Mouse (Mus musculus) lung, embryonic 14.5 days (tissue): ENCODE data around the gene Aff3. TPM values are rescaled to one million over a fixed set of nuclear protein-coding genes. Genes with fewer than 3 reads are reported as not detected.

Experiments used
- ATAC-seq: fragments of 200-750 bp; cut with Nextera tagmentation; 2 replicates; pipeline ENCODE4 v1.8.0; 2017; ENCODE audit warnings: mild to moderate bottlenecking, moderate TSS enrichment, moderate library complexity; ENCODE audit not compliant: insufficient read depth
- DNase-seq: peaks from one replicate; pipeline ENCODE4 v3.0.0-alpha.2; 2015
- H3K27ac ChIP-seq: fragments of 300-500 bp; sonication (generic); 2 replicates; pipeline ENCODE4 v1.5.1; 2014; ENCODE audit warnings: low read depth, mild to moderate bottlenecking, moderate library complexity
- H3K27me3 ChIP-seq: fragments of 300-500 bp; sonication (generic); 2 replicates; pipeline ENCODE4 v1.6.1; 2014; ENCODE audit warnings: low read length, control low read depth; ENCODE audit not compliant: insufficient read depth
- H3K36me3 ChIP-seq: fragments of 300-500 bp; sonication (generic); 2 replicates; pipeline ENCODE4 v1.6.1; 2014; ENCODE audit warnings: control low read depth; ENCODE audit not compliant: insufficient read depth
- H3K4me1 ChIP-seq: fragments of 300-500 bp; sonication (generic); 2 replicates; pipeline ENCODE4 v1.6.1; 2014; ENCODE audit warnings: antibody characterized with exemption, control low read depth; ENCODE audit not compliant: insufficient read depth
- H3K4me2 ChIP-seq: fragments of 300-500 bp; sonication (generic); 2 replicates; pipeline ENCODE4 v1.6.1; 2014; ENCODE audit warnings: mild to moderate bottlenecking
- H3K4me3 ChIP-seq: fragments of 300-500 bp; sonication (generic); 2 replicates; pipeline ENCODE4 v1.5.1; 2014; ENCODE audit warnings: low read depth, low read length
- H3K9ac ChIP-seq: fragments of 300-500 bp; sonication (generic); 2 replicates; pipeline ENCODE4 v1.6.1; 2014
- H3K9me3 ChIP-seq: fragments of 300-500 bp; sonication (generic); 2 replicates; pipeline ENCODE4 v1.6.1; 2016; ENCODE audit warnings: low read depth, low read length, control low read depth
- CTCF ChIP-seq: IDR thresholded peaks from 2 replicates; pipeline ENCODE4 v1.5.1; 2016; ENCODE audit warnings: antibody characterized with exemption, low read depth
- WGBS: fragments of 180-500 bp; shearing (Covaris S2); extraction: QIAGEN DNeasy Blood & Tissue Kit; methylation state at CpG from one replicate; pipeline ENCODE4 v1.1.7; 2014; 5-methylcytosine and 5-hydroxymethylcytosine counted together
- polyA plus RNA-seq: library from polyadenylated mRNA; unstranded; fragments of >200 nt; fragmentation: Nextera tagmentation; extraction: Ambion mirVana; gene quantifications from 2 replicates; pipeline ENCODE4 v1.2.1, GENCODE M21; 2014

The Aff3 gene
- polyA plus RNA-seq, 1 experiment from 2014 or later: 15.2 TPM

GRCm38 (mm10) chr1:38541536-38541935, 123.2 kb downstream of the Aff3 start:
- Histone ChIP-seq H3K9ac (no peak overlapping the region), H3K27ac (no peak overlapping the region), H3K4me2 (no peak overlapping the region), H3K4me3 (no peak overlapping the region), H3K4me1 (peaks cover 5% of the 10 kb centered on the region; the same call in 1 of the 2 replicates), H3K9me3 (no peaks in the 10 kb centered on the region), H3K36me3 (no peaks in the 10 kb centered on the region), H3K27me3 (no peaks in the 10 kb centered on the region)
- 55% methylated on average over 4 of the region's 4 CpGs for WGBS
- no peak for TF ChIP-seq CTCF
- no peak for ATAC-seq
- DNase-seq: no peak

- Histone ChIP-seq H3K9ac (no peak overlapping the region), H3K4me1 (no peaks in the 10 kb centered on the region), H3K4me2 (no peak overlapping the region), H3K36me3 (peaks cover 5% of the 10 kb centered on the region; the same call in 1 of the 2 replicates), H3K27me3 (no peaks in the 10 kb centered on the region), H3K9me3 (no peaks in the 10 kb centered on the region), H3K27ac (no peak overlapping the region), H3K4me3 (no peak overlapping the region)
- DNase-seq: no peak
- 54% methylated on average over 16 of the region's 16 CpGs for WGBS
- TF ChIP-seq CTCF: no peak
- no peak for ATAC-seq
Measured at GRCm38 (mm10) chr1:38536929-38537540, 127.7 kb downstream of the Aff3 start.

- no peak overlapping the region for H3K27ac ChIP-seq
- H3K4me3 ChIP-seq: no peak overlapping the region
- peaks cover 5% of the 10 kb centered on the region; the same call in 1 of the 2 replicates for H3K36me3 ChIP-seq
- no peaks in the 10 kb centered on the region for H3K27me3 ChIP-seq
- no peaks in the 10 kb centered on the region for H3K9me3 ChIP-seq
- no peak for ATAC-seq
- no peak overlapping the region for H3K4me2 ChIP-seq
- no peak overlapping the region for H3K9ac ChIP-seq
- H3K4me1 ChIP-seq: no peaks in the 10 kb centered on the region
- 80% methylated on average over 7 of the region's 7 CpGs for WGBS
- TF ChIP-seq CTCF: no peak
- DNase-seq: no peak
Measured at GRCm38 (mm10) chr1:38532581-38532980, 132.2 kb downstream of the Aff3 start.

- WGBS: 70% methylated on average over 5 of the region's 5 CpGs
- Histone ChIP-seq H3K27me3 (no peaks in the 10 kb centered on the region), H3K9me3 (no peaks in the 10 kb centered on the region), H3K4me3 (no peak overlapping the region), H3K4me1 (no peaks in the 10 kb centered on the region), H3K4me2 (no peak overlapping the region), H3K27ac (no peak overlapping the region), H3K9ac (no peak overlapping the region), H3K36me3 (peaks cover 6% of the 10 kb centered on the region; the same call in 1 of the 2 replicates)
- TF ChIP-seq CTCF: no peak
- ATAC-seq (no peak), DNase-seq (no peak)
Measured at GRCm38 (mm10) chr1:38528607-38529006, 136.1 kb downstream of the Aff3 start.

- Histone ChIP-seq H3K9me3 (no peaks in the 10 kb centered on the region), H3K4me1 (no peaks in the 10 kb centered on the region), H3K4me3 (no peak overlapping the region), H3K9ac (no peak overlapping the region), H3K4me2 (no peak overlapping the region), H3K27me3 (no peaks in the 10 kb centered on the region), H3K27ac (no peak overlapping the region), H3K36me3 (peaks cover 6% of the 10 kb centered on the region; the same call in 1 of the 2 replicates)
- no peak for DNase-seq
- no peak for TF ChIP-seq CTCF
- 78% methylated on average over 5 of the region's 5 CpGs for WGBS
- ATAC-seq: no peak
Measured at GRCm38 (mm10) chr1:38526568-38526967, 138.2 kb downstream of the Aff3 start.

GRCm38 (mm10) chr1:38521651-38522050, 143.1 kb downstream of the Aff3 start:
- Histone ChIP-seq H3K27me3 (no peaks in the 10 kb centered on the region), H3K9me3 (no peaks in the 10 kb centered on the region), H3K36me3 (peaks cover 6% of the 10 kb centered on the region; the same call in 1 of the 2 replicates), H3K4me2 (no peak overlapping the region), H3K27ac (no peak overlapping the region), H3K4me1 (no peaks in the 10 kb centered on the region), H3K4me3 (no peak overlapping the region), H3K9ac (no peak overlapping the region)
- no peak for ATAC-seq
- TF ChIP-seq CTCF: no peak
- 91% methylated on average over 11 of the region's 11 CpGs for WGBS
- DNase-seq: no peak

GRCm38 (mm10) chr1:38516225-38516624, 148.5 kb downstream of the Aff3 start:
- DNase-seq (no peak), ATAC-seq (no peak)
- Histone ChIP-seq H3K36me3 (no peaks in the 10 kb centered on the region), H3K4me1 (peaks cover 13% of the 10 kb centered on the region; the same call in 1 of the 2 replicates), H3K9ac (no peak overlapping the region), H3K4me2 (no peak overlapping the region), H3K27ac (no peak overlapping the region), H3K4me3 (no peak overlapping the region), H3K27me3 (no peaks in the 10 kb centered on the region), H3K9me3 (no peaks in the 10 kb centered on the region)
- 24% methylated on average over 1 of the region's 1 CpGs for WGBS
- no peak for TF ChIP-seq CTCF
